Mouse (Mus musculus): ENCODE results near the gene Slc10a3.
"Not testable (repeated sequence)": the region's sequence is repeated elsewhere in the genome, so short reads cannot be mapped to it uniquely, and the experiment has no call there.

The Slc10a3 gene

GRCm38 (mm10) chrX:74372888-74373549 lies at the start of gene Slc10a3, which contains the start of gene Ubl4a:
Gene Slc10a3, minus strand, starts transcription at chrX:74373349.
Gene Ubl4a, minus strand, starts transcription at chrX:74373218.
- DNase-seq (ENCODE audit: low spot score), result peak; percentile 69

GRCm38 (mm10) chrX:74413377-74413776 lies 40.2 kb upstream of the Slc10a3 start:
- DNase-seq (ENCODE audit: low spot score), result peak; percentile 63

- DNase-seq (ENCODE audit: low spot score), result no peak
These were observed 35.2 kb upstream of the Slc10a3 start for GRCm38 (mm10) chrX:74408340-74408739.

- DNase-seq (ENCODE audit: low spot score), result no peak
These were observed 27.0 kb upstream of the Slc10a3 start for GRCm38 (mm10) chrX:74400136-74400535.

- DNase-seq (ENCODE audit: low spot score), result peak; percentile 73
These were observed 19.6 kb upstream of the Slc10a3 start, which contains the start of the genes Fam3a and Ikbkg for GRCm38 (mm10) chrX:74392535-74393443. Gene Fam3a, minus strand, starts transcription at chrX:74393272. Gene Ikbkg, plus strand, starts transcription at chrX:74393290.

GRCm38 (mm10) chrX:74388153-74388552 lies 15.0 kb upstream of the Slc10a3 start:
- DNase-seq (ENCODE audit: low spot score), result no peak

- no peak for DNase-seq (ENCODE audit: low spot score)
These were observed 11.3 kb upstream of the Slc10a3 start for GRCm38 (mm10) chrX:74384451-74384850.

GRCm38 (mm10) chrX:74368209-74368909 lies 4.8 kb downstream of the Slc10a3 start:
- peak; percentile 22 for DNase-seq (ENCODE audit: low spot score)

GRCm38 (mm10) chrX:74367512-74367911 lies 5.6 kb downstream of the Slc10a3 start:
- no peak for DNase-seq (ENCODE audit: low spot score)

- DNase-seq (ENCODE audit: low spot score), result no peak
These were observed 14.0 kb downstream of the Slc10a3 start for GRCm38 (mm10) chrX:74359171-74359570.

GRCm38 (mm10) chrX:74357069-74357468 lies 16.1 kb downstream of the Slc10a3 start:
- not testable (repeated sequence) for DNase-seq (ENCODE audit: low spot score)

GRCm38 (mm10) chrX:74353467-74353770 lies 19.7 kb downstream of the Slc10a3 start, which contains the start of gene Lage3:
Gene Lage3, minus strand, starts transcription at chrX:74353618.
- DNase-seq (ENCODE audit: low spot score), result peak; percentile 41

- DNase-seq (ENCODE audit: low spot score), result no peak
These were observed 20.3 kb downstream of the Slc10a3 start for GRCm38 (mm10) chrX:74352645-74353466.

GRCm38 (mm10) chrX:74330166-74330930 lies 42.8 kb downstream of the Slc10a3 start:
- DNase-seq (ENCODE audit: low spot score), result no peak

- no peak for DNase-seq (ENCODE audit: low spot score)
These were observed 43.9 kb downstream of the Slc10a3 start for GRCm38 (mm10) chrX:74329215-74329671.

- DNase-seq (ENCODE audit: low spot score), result peak; percentile 42
These were observed 44.4 kb downstream of the Slc10a3 start, which contains the start of gene Plxna3 for GRCm38 (mm10) chrX:74328725-74329161. Gene Plxna3, plus strand, starts transcription at chrX:74329066.

All from left cerebral cortex, adult 11 months (tissue).